Mouse (Mus musculus): Measurements from ENCODE around the gene Gm6176. TPM values are rescaled to one million over a fixed set of nuclear protein-coding genes. Genes with fewer than 3 reads are reported as not detected.
"Not testable (repeated sequence)": the region's sequence is repeated elsewhere in the genome, so short reads cannot be mapped to it uniquely, and the experiment has no call there.

The Gm6176 gene
- polyA plus RNA-seq (2015; fragmentation: Nextera tagmentation; extraction: Ambion mirVana) = not detected in 2 replicates

DNA sequence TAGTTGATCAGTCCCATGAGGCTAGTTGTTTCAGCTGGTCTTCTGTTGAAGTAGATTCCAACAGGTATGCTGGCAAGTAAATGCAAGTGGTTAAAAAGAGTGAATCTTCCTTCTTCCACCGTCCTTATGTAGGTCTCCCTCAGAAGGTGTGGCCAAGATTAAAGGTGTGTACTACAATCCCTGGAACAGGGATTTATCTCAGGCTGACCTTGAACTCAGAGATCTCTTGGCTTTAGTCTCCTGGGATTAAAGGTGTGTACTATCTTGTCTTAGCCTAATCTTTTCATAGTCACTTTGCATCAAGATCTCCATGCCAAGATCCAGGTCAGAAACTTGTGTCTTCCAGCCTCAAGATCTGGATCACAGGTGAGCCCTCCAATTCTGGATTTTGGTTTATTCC lies at the start of gene Gm6176:
Gm6176 (minus strand) TSS at position 101 of the 400 bp plus-strand sequence.
- not testable (repeated sequence) for ATAC-seq (replicated peaks; ENCODE audit: extremely low read depth, insufficient read depth, low FRiP score); H3K4me3 ChIP-seq (ENCODE audit: low read length); H3K36me3 ChIP-seq (ENCODE audit: control insufficient read depth, insufficient read depth); H3K27ac ChIP-seq (ENCODE audit: low read length); H3K9ac ChIP-seq (ENCODE audit: low read length); H3K4me2 ChIP-seq (ENCODE audit: low read depth, low read length); H3K4me1 ChIP-seq (ENCODE audit: control insufficient read depth, insufficient read depth, low read length); H3K9me3 ChIP-seq (replicated peaks; ENCODE audit: control insufficient read depth, low read length); H3K27me3 ChIP-seq (ENCODE audit: control insufficient read depth, insufficient read depth, low read length)
- no CpG with 5 or more reads among the region's 1 CpGs for WGBS

DNA sequence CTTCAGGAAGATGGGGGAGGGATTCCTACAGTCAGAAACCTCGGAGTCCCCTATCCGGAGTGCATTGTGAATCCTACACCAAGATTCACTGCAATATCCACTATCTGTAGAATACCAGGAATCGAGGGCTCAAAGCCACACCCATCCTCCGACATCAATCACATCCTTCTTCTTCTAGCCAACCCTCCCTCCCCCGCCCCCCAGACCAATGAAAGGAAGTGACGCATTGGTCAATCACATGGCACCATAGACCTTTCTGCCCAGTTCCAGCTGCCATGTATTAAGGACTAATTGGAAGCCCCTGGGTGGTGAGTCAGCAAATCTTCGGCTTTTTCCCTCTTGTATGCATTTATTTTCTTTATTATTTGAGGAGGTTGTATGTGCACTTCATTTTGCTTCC lies 12.7 kb upstream of the Gm6176 start, which contains the start of gene Vmn1r139:
Vmn1r139 (plus strand) TSS at position 301 of the 400 bp plus-strand sequence.
- WGBS = no CpG with 5 or more reads among the region's 7 CpGs
- H3K4me3 ChIP-seq (ENCODE audit: low read length); H3K9ac ChIP-seq (ENCODE audit: low read length); H3K4me1 ChIP-seq (ENCODE audit: control insufficient read depth, insufficient read depth, low read length); H3K9me3 ChIP-seq (replicated peaks; ENCODE audit: control insufficient read depth, low read length); H3K27me3 ChIP-seq (ENCODE audit: control insufficient read depth, insufficient read depth, low read length); H3K4me2 ChIP-seq (ENCODE audit: low read depth, low read length); H3K27ac ChIP-seq (ENCODE audit: low read length); ATAC-seq (replicated peaks; ENCODE audit: extremely low read depth, insufficient read depth, low FRiP score); H3K36me3 ChIP-seq (ENCODE audit: control insufficient read depth, insufficient read depth): not testable (repeated sequence)

DNA sequence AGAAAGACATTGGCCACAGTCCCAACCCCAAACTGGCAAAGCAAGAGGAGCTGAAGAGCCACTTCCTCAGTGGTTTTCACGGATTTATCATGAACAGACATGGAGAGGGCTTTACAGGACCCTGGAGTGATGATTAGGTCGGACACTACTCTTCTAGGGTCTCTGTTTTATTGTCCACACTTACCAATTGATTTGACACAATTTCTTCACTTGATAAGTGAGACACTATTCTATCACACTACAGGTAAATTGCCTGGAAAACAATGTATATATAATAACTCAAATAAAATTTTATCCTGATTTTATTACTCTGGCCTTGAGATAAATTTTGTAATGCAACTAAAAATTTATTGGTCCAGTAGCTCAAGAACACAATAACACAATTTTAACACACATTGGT lies 27.3 kb downstream of the Gm6176 start, which contains the start of gene Vmn1r138:
Vmn1r138 (minus strand) TSS at position 101 of the 400 bp plus-strand sequence.
- H3K36me3 ChIP-seq (ENCODE audit: control insufficient read depth, insufficient read depth); H3K4me2 ChIP-seq (ENCODE audit: low read depth, low read length); H3K27me3 ChIP-seq (ENCODE audit: control insufficient read depth, insufficient read depth, low read length); H3K4me3 ChIP-seq (ENCODE audit: low read length); H3K9me3 ChIP-seq (replicated peaks; ENCODE audit: control insufficient read depth, low read length); H3K9ac ChIP-seq (ENCODE audit: low read length); ATAC-seq (replicated peaks; ENCODE audit: extremely low read depth, insufficient read depth, low FRiP score); H3K4me1 ChIP-seq (ENCODE audit: control insufficient read depth, insufficient read depth, low read length); H3K27ac ChIP-seq (ENCODE audit: low read length): not testable (repeated sequence)
- WGBS = no CpG with 5 or more reads among the region's 2 CpGs

Other genes with a start within 250 kb of the Gm6176 start
- gene Vmn1r135, start 224.0 kb downstream of the Gm6176 start, polyA plus RNA-seq (2015; fragmentation: Nextera tagmentation; extraction: Ambion mirVana) = not detected in 2 replicates
- gene Gm5725, start 212.0 kb downstream of the Gm6176 start, polyA plus RNA-seq (2015; fragmentation: Nextera tagmentation; extraction: Ambion mirVana) = not detected in 2 replicates
- not detected in 2 replicates for gene Gm5891, start 135.0 kb downstream of the Gm6176 start, polyA plus RNA-seq (2015; fragmentation: Nextera tagmentation; extraction: Ambion mirVana)
- not detected in 2 replicates for gene Vmn1r137, start 61.7 kb downstream of the Gm6176 start, polyA plus RNA-seq (2015; fragmentation: Nextera tagmentation; extraction: Ambion mirVana)
- gene Vmn1r138, start 27.4 kb downstream of the Gm6176 start, polyA plus RNA-seq (2015; fragmentation: Nextera tagmentation; extraction: Ambion mirVana) = not detected in 2 replicates
- gene Vmn1r139, start 12.8 kb upstream of the Gm6176 start, polyA plus RNA-seq (2015; fragmentation: Nextera tagmentation; extraction: Ambion mirVana) = not detected in 2 replicates
- gene Gm16451, start 61.9 kb upstream of the Gm6176 start, polyA plus RNA-seq (2015; fragmentation: Nextera tagmentation; extraction: Ambion mirVana) = not detected in 2 replicates
- gene Gm10666, start 78.4 kb upstream of the Gm6176 start, polyA plus RNA-seq (2015; fragmentation: Nextera tagmentation; extraction: Ambion mirVana) = not detected in 2 replicates
- not detected in 2 replicates for gene Vmn1r142, start 107.7 kb upstream of the Gm6176 start, polyA plus RNA-seq (2015; fragmentation: Nextera tagmentation; extraction: Ambion mirVana)
- gene Vmn1r143, start 133.1 kb upstream of the Gm6176 start, polyA plus RNA-seq (2015; fragmentation: Nextera tagmentation; extraction: Ambion mirVana) = not detected in 2 replicates
- not detected in 2 replicates for gene Gm8653, start 145.0 kb upstream of the Gm6176 start, polyA plus RNA-seq (2015; fragmentation: Nextera tagmentation; extraction: Ambion mirVana)
- gene Gm8453, start 173.2 kb upstream of the Gm6176 start, polyA plus RNA-seq (2015; fragmentation: Nextera tagmentation; extraction: Ambion mirVana) = not detected in 2 replicates

Data from heart, embryonic 16.5 days (tissue).